Mouse (Mus musculus) liver (tissue): Measurements from ENCODE around the gene Met.

ENCODE experiments used
- DNase-seq: peaks from one replicate; pipeline ENCODE4 v3.0.0-alpha.2; 2020; ENCODE audit warnings: mixed read lengths

Gene Met

GRCm38 (mm10) chr6:17612652-17613051 lies 149.1 kb downstream of the Met start:
- no peak for DNase-seq

- DNase-seq = no peak
Observed at GRCm38 (mm10) chr6:17620823-17621222, 157.2 kb downstream of the Met start.

- no peak for DNase-seq
Observed at GRCm38 (mm10) chr6:17621436-17621835, 157.8 kb downstream of the Met start.
